Mouse (Mus musculus) neutrophil, adult 5-6 weeks (primary cell): ENCODE measurements around the gene Tssc4. TPM values are rescaled to one million over a fixed set of nuclear protein-coding genes. Genes with fewer than 3 reads are reported as not detected.

Source experiments
- ATAC-seq: fragments of 151-379, 151-347 bp; 2 replicates; pipeline ENCODE4 v1.8.0; 2017; ENCODE audit warnings: mild to moderate bottlenecking, moderate TSS enrichment; ENCODE audit not compliant: insufficient number of reproducible peaks, poor library complexity, low FRiP score, severe bottlenecking; ENCODE audit errors: extremely low read depth
- total RNA-seq: library from RNA; stranded (forward); fragments of 200-1000 nt; gene quantifications from 2 replicates; pipeline ENCODE4 v1.2.3, GENCODE M21; 2017

Tssc4 gene
- total RNA-seq, 1 experiment from 2014 or later = 11.9 TPM

- ATAC-seq = no peak
These were observed 6.3 kb upstream of the Tssc4 start for GRCm38 (mm10) chr7:143062704-143063103.

- no peak for ATAC-seq
These were observed 4.8 kb upstream of the Tssc4 start for GRCm38 (mm10) chr7:143064226-143064625.

GRCm38 (mm10) chr7:143065692-143066091 lies 3.4 kb upstream of the Tssc4 start:
- ATAC-seq = no peak

- no peak for ATAC-seq
These were observed 1.6 kb upstream of the Tssc4 start for GRCm38 (mm10) chr7:143067469-143067868.

- no peak for ATAC-seq
These were observed 1.2 kb upstream of the Tssc4 start for GRCm38 (mm10) chr7:143067897-143068296.

GRCm38 (mm10) chr7:143068316-143068881 lies 650 bp upstream of the Tssc4 start:
- no peak for ATAC-seq

- no peak for ATAC-seq
These were observed 827 bp downstream of the Tssc4 start for GRCm38 (mm10) chr7:143069751-143070400.

GRCm38 (mm10) chr7:143070506-143071070 lies 1.5 kb downstream of the Tssc4 start:
- ATAC-seq = no peak

GRCm38 (mm10) chr7:143072605-143073004 lies 3.6 kb downstream of the Tssc4 start:
- ATAC-seq = no peak

GRCm38 (mm10) chr7:143073086-143073485 lies 4.0 kb downstream of the Tssc4 start:
- no peak for ATAC-seq

GRCm38 (mm10) chr7:143075394-143075793 lies 6.3 kb downstream of the Tssc4 start:
- ATAC-seq = no peak

GRCm38 (mm10) chr7:143077351-143077750 lies 8.3 kb downstream of the Tssc4 start:
- ATAC-seq = no peak

- ATAC-seq = no peak
These were observed 13.0 kb downstream of the Tssc4 start for GRCm38 (mm10) chr7:143082024-143082423.

GRCm38 (mm10) chr7:143083708-143084107 lies 14.7 kb downstream of the Tssc4 start:
- ATAC-seq = no peak

GRCm38 (mm10) chr7:143086366-143086765 lies 17.3 kb downstream of the Tssc4 start:
- peak; percentile 63 for ATAC-seq

GRCm38 (mm10) chr7:143087070-143087579 lies 18.1 kb downstream of the Tssc4 start:
- ATAC-seq = no peak

GRCm38 (mm10) chr7:143093847-143094246 lies 24.8 kb downstream of the Tssc4 start:
- ATAC-seq = no peak

GRCm38 (mm10) chr7:143094592-143095553 lies 25.8 kb downstream of the Tssc4 start, which contains the start of gene Trpm5:
TSS of gene Trpm5 (minus strand) at chr7:143094642.
- no peak for ATAC-seq

GRCm38 (mm10) chr7:143095554-143095907 lies 26.5 kb downstream of the Tssc4 start:
- ATAC-seq = no peak
